Mouse (Mus musculus) MEL (cell line): Measurements from ENCODE around the gene Gm34653. TPM values are rescaled to one million over a fixed set of nuclear protein-coding genes. Genes with fewer than 3 reads are reported as not detected.
"Not testable (repeated sequence)": the region's sequence is repeated elsewhere in the genome, so short reads cannot be mapped to it uniquely, and the experiment has no call there.

Experiments
- DNase-seq: peaks from one replicate; pipeline ENCODE4 v3.0.0; 2011; ENCODE audit warnings: low read depth, low spot score
- H3K27ac ChIP-seq: 2 replicates; pipeline ENCODE4 v1.5.1; 2012; ENCODE audit warnings: low read depth, mild to moderate bottlenecking, control low read depth, low read length, moderate library complexity; ENCODE audit not compliant: control insufficient read depth
- H3K27me3 ChIP-seq, 2 experiments: fragments of 150-350 bp in 1 of 2; sonication (generic) in 1 of 2; 2 replicates each; pipeline ENCODE4 v1.6.1; 2012; ENCODE audit warnings: low read length in 2 of 2, mild to moderate bottlenecking in 2 of 2, improper control_type of control experiment in 1 of 2, moderate library complexity in 1 of 2; ENCODE audit not compliant: insufficient read depth in 2 of 2, control insufficient read depth in 1 of 2
- H3K36me3 ChIP-seq, 2 experiments: 2 replicates each; pipeline ENCODE4 v1.6.1; 2012 to 2014; ENCODE audit warnings: low read length in 2 of 2, improper control_type of control experiment in 1 of 2, inconsistent platforms in 1 of 2, mild to moderate bottlenecking in 1 of 2; ENCODE audit not compliant: insufficient read depth in 2 of 2, control insufficient read depth in 1 of 2
- H3K4me1 ChIP-seq, 2 experiments: fragments of 150-350 bp in 1 of 2; sonication (generic) in 1 of 2; 2 replicates each; pipeline ENCODE4 v1.6.1; 2012; ENCODE audit warnings: low read length in 2 of 2, improper control_type of control experiment in 1 of 2, mild to moderate bottlenecking in 1 of 2; ENCODE audit not compliant: insufficient read depth in 2 of 2, control insufficient read depth in 1 of 2
- H3K4me3 ChIP-seq, 2 experiments: fragments of 150-350 bp in 1 of 2; sonication (generic) in 1 of 2; 2 replicates each; pipeline ENCODE4 v1.5.1; 2012; ENCODE audit warnings: low read depth in 2 of 2, low read length in 2 of 2, mild to moderate bottlenecking in 2 of 2, moderate library complexity in 2 of 2, control low read depth in 1 of 2, improper control_type of control experiment in 1 of 2; ENCODE audit not compliant: control insufficient read depth in 1 of 2, insufficient read depth in 1 of 2
- H3K79me2 ChIP-seq: 2 replicates; pipeline ENCODE4 v1.6.1; 2012; ENCODE audit warnings: mild to moderate bottlenecking, low read length, moderate library complexity; ENCODE audit not compliant: control insufficient read depth, poor library complexity, insufficient read depth
- H3K9ac ChIP-seq: 2 replicates; pipeline ENCODE4 v1.6.1; 2012; ENCODE audit warnings: low read depth, mild to moderate bottlenecking, control low read depth, low read length, moderate library complexity; ENCODE audit not compliant: control insufficient read depth, poor library complexity, severe bottlenecking
- H3K9me3 ChIP-seq: fragments of 150-350 bp; sonication (generic); replicated peaks from 2 replicates; pipeline ENCODE4 v1.6.1; 2012; ENCODE audit warnings: mild to moderate bottlenecking, low read length, improper control_type of control experiment, moderate library complexity; ENCODE audit not compliant: insufficient read depth
- CHD1 ChIP-seq: IDR thresholded peaks from 2 replicates; pipeline ENCODE4 v1.6.1; 2012; ENCODE audit warnings: low read depth, mild to moderate bottlenecking, inconsistent platforms, low read length, improper control_type of control experiment
- CTCF ChIP-seq, 3 experiments: IDR thresholded peaks in 2 of 3; conservative IDR thresholded peaks in 1 of 3; 2 replicates each; pipeline ENCODE4 v1.5.1; 2011 to 2012; ENCODE audit warnings: low read length in 3 of 3, low read depth in 2 of 3, mild to moderate bottlenecking in 2 of 3, improper control_type of control experiment in 1 of 3, inconsistent platforms in 1 of 3, mixed read lengths in 1 of 3, moderate library complexity in 1 of 3; ENCODE audit not compliant: control insufficient read depth in 1 of 3, insufficient read depth in 1 of 3, poor library complexity in 1 of 3, severe bottlenecking in 1 of 3
- EP300 ChIP-seq, 2 experiments: IDR thresholded peaks; 2 replicates each; pipeline ENCODE4 v1.6.1; 2011; ENCODE audit warnings: improper control_type of control experiment in 2 of 2, low read length in 2 of 2, low read depth in 1 of 2, mild to moderate bottlenecking in 1 of 2
- ETS1 ChIP-seq: IDR thresholded peaks from 2 replicates; pipeline ENCODE4 v1.6.1; 2012; ENCODE audit warnings: low read depth, mild to moderate bottlenecking, inconsistent platforms, low read length, improper control_type of control experiment, moderate library complexity
- GATA1 ChIP-seq: IDR thresholded peaks from 2 replicates; pipeline ENCODE4 v1.6.1; 2011; ENCODE audit warnings: low read depth, low read length, improper control_type of control experiment
- HCFC1 ChIP-seq: IDR thresholded peaks from 2 replicates; pipeline ENCODE4 v1.6.1; 2012; ENCODE audit warnings: low read depth, mild to moderate bottlenecking, inconsistent platforms, low read length, improper control_type of control experiment, moderate library complexity
- MAX ChIP-seq: IDR thresholded peaks from 2 replicates; pipeline ENCODE4 v1.6.1; 2011; ENCODE audit warnings: low read length, improper control_type of control experiment
- MYC ChIP-seq: IDR thresholded peaks from 2 replicates; pipeline ENCODE4 v1.6.1; 2011; ENCODE audit warnings: low read depth, mild to moderate bottlenecking, low read length, improper control_type of control experiment, moderate library complexity
- POLR2A ChIP-seq, 2 experiments: IDR thresholded peaks; 2 replicates each; pipeline ENCODE4 v1.6.1; 2011 to 2012; ENCODE audit warnings: low read length in 2 of 2, mild to moderate bottlenecking in 2 of 2, control low read depth in 1 of 2, improper control_type of control experiment in 1 of 2, low read depth in 1 of 2, moderate library complexity in 1 of 2; ENCODE audit not compliant: control insufficient read depth in 1 of 2, insufficient read depth in 1 of 2, poor library complexity in 1 of 2
- TBP ChIP-seq: IDR thresholded peaks from 2 replicates; pipeline ENCODE4 v1.8.0; 2011; ENCODE audit warnings: low read depth, low read length, improper control_type of control experiment
- ZC3H11A ChIP-seq: IDR thresholded peaks from 2 replicates; pipeline ENCODE4 v1.6.1; 2012; ENCODE audit warnings: low read depth, mild to moderate bottlenecking, inconsistent platforms, low read length, improper control_type of control experiment
- ZMIZ1 ChIP-seq: IDR thresholded peaks from 2 replicates; pipeline ENCODE4 v1.6.1; 2012; ENCODE audit warnings: low read depth, mild to moderate bottlenecking, inconsistent platforms, low read length, improper control_type of control experiment, moderate library complexity
- polyA plus RNA-seq, 2 experiments: library from polyadenylated mRNA; stranded (reverse) in 1 of 2; unstranded in 1 of 2; fragments of >175 nt in 1 of 2; fragments of >200 nt in 1 of 2; gene quantifications; 2 replicates each; pipeline versions ENCODE4 v1.2.1 to v1.2.4; 2012; ENCODE audit warnings: low replicate concordance in 2 of 2, low read depth in 1 of 2; ENCODE audit not compliant: insufficient read length in 2 of 2, insufficient read depth in 1 of 2, missing spikeins in 1 of 2
- total RNA-seq: library from RNA; depleted of rRNA; stranded (reverse); fragments of 300-350 nt; gene quantifications from 2 replicates; pipeline ENCODE4 v1.2.3, GENCODE M21; 2012

Gm34653 gene
- total and polyA plus RNA-seq, 3 experiments, result 0.08 to 0.10 TPM; not detected in 1

DNA sequence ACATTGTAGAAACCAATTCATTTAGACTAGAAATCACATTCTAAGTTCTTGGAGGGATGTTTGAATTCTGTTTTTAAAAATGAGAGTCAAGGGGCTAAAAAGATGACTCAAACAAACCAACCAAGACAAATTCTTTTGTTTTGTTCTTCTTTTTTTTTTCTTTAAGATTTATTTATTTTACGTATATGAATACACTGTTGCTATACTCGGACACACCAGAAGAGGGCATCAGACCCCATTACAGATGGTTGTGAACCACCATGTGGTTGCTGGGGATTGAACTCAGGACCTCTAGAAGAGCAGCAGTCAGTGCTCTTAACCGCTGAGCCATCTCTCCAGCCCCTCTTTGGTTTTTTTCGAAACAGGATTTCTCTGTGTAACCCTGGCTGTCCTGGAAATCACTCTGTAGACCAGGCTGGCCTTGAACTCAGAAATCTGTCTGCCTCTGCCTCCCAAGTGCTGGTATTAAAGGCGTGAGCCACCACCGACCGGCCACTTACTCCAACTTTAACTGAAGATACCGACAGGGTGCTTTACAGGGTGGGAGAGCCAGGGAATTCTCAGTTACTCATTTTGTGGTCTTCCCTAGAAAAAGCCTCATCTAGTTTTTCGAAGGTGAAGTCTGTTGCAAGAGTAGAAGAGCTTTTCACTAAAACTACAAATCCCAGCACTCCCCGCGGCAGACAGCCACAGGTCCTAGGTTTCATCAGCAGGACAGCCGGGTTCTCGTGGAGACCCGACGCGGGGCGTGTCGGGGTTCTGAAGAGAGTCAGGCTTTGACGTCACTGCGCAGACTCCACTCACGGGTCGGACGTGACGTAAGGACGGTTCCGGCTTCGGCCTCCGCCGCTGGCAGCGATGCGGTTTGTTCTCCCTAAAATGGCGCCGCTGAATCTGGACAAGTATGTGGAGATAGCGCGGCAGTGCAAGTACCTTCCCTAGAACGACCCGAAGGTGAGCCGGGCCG, 31.0 kb upstream of the Gm34653 start (continued):
- TF ChIP-seq HCFC1 (peak; percentile 99), CTCF (IDR thresholded peaks at IDR 0.05 in 2 of 3, conservative IDR thresholded peaks at IDR 0.05 in 1 of 3; ENCODE audit: control insufficient read depth in 1 of 3, insufficient read depth in 1 of 3, low read depth in 2 of 3, low read length in 3 of 3, poor library complexity in 1 of 3, severe bottlenecking in 1 of 3) (peak; percentile 1 to 46 (median 38); a peak in 4 of 6 replicates), ETS1 (peak; percentile 73), ZMIZ1 (peak; percentile 85)

DNA sequence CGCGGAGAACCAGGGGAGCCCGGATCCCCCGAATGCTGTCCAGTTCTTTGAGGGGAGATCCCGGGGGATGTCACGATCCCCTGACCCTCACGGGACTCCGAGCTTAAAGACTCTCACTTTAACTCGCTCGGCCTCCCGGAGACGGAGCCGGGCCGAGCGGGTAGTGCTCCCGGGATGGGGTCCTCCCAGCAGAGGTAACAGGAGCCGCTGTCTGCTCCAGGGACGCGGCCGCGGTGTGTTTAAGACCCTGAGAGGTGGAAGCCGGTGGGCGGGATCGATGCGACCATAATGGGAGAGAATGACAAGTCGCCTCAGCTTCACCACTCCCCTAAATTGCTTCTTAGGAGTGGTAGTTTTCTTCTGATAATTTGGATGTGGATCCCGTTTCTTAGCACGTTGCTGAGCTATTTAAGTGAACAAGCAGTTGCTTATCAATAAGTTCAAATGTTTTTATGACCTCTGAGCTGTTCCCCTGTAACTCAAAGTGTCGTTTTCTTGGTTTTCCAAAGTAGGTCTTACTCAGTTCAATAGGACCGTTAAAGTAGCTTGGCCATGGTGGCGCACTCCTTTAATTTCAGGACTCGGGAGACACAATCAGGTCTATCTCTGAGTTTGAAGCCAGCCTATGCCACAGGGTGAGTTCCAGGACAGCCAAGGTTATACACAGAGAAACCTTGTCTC, 30.1 kb upstream of the Gm34653 start:
- Histone ChIP-seq H3K9ac (peak overlapping the region; percentile 87), H3K4me3 (peak overlapping the region; percentile 83 to 98), H3K4me1 (peaks cover 15 to 34% of the 10 kb centered on the region in 2 experiments), H3K27ac (peak overlapping the region; percentile 77), H3K79me2 (peaks cover 46% of the 10 kb centered on the region), H3K36me3 (peaks cover 2 to 55% of the 10 kb centered on the region in 2 experiments)
- DNase-seq, result peak; percentile 68
- not testable (repeated sequence) for H3K9me3 ChIP-seq, H3K27me3 ChIP-seq
- TF ChIP-seq POLR2A (IDR thresholded peaks at IDR 0.05; ENCODE audit: control insufficient read depth in 1 of 2, insufficient read depth in 1 of 2, low read depth in 1 of 2, low read length in 2 of 2, poor library complexity in 1 of 2) (peak in 1 of 2 experiments; percentile 14; a peak in 2 of 4 replicates), MYC (0 out of 2 replicates have a peak, but pooled peaks have one; percentile 64), TBP (peak; percentile 83), MAX (peak; percentile 38; the same call in 1 of the 2 replicates), CHD1 (peak; percentile 71; the same call in 1 of the 2 replicates), ZC3H11A (0 out of 2 replicates have a peak, but pooled peaks have one; percentile 8), CTCF (IDR thresholded peaks at IDR 0.05 in 2 of 3, conservative IDR thresholded peaks at IDR 0.05 in 1 of 3; ENCODE audit: control insufficient read depth in 1 of 3, insufficient read depth in 1 of 3, low read depth in 2 of 3, low read length in 3 of 3, poor library complexity in 1 of 3, severe bottlenecking in 1 of 3) (peak in 1 of 3 experiments; percentile 7; a peak in 2 of 6 replicates), EP300 (IDR thresholded peaks at IDR 0.05; ENCODE audit: low read depth in 1 of 2, low read length in 2 of 2) (0 out of 4 replicates have a peak, but pooled peaks of 1 of the 2 experiments have one; percentile 14)

DNA sequence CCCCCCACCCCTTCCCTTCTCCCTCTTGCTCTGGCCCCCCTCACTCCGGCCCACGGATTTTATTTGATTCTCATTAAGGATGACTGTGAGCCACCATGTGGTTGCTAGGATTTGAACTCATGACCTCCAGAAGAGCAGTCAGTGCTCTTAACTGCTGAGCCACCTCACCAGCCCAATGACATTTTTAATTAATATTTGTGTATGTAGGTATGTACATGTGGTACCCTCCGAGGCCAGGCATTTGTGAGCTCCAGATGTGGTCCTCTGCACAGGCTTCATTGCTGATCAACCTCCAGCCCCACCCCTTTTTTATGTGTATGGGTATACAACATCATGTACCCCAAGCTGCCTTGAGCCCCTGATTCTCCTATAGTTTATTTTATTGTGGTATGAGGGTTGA, 29.1 kb upstream of the Gm34653 start:
- no peak for TF ChIP-seq GATA1
- 0 out of 2 replicates have a peak, but pooled peaks have one; percentile 22 for TF ChIP-seq HCFC1
- peak; percentile 37; the same call in 1 of the 2 replicates for TF ChIP-seq ZMIZ1
- Histone ChIP-seq H3K79me2 (peaks cover 53% of the 10 kb centered on the region), H3K27me3 (no peaks in the 10 kb centered on the region), H3K9me3 (no peaks in the 10 kb centered on the region), H3K4me3 (peak overlapping the region; percentile 40 to 98), H3K4me1 (peaks cover 20 to 36% of the 10 kb centered on the region in 2 experiments), H3K36me3 (peaks cover 5 to 59% of the 10 kb centered on the region in 2 experiments), H3K27ac (no peak overlapping the region), H3K9ac (peak overlapping the region; percentile 87)
- DNase-seq, result no peak
